Mouse (Mus musculus): ENCODE measurements around the gene Stom. TPM values are rescaled to one million over a fixed set of nuclear protein-coding genes. Genes with fewer than 3 reads are reported as not detected.
A peak's percentile ranks its signal among the peaks of the same experiment; 100 is the strongest.

Stom gene
- total RNA-seq, 2 experiments from 2014 or later: 34.1 to 50.4 TPM

DNA sequence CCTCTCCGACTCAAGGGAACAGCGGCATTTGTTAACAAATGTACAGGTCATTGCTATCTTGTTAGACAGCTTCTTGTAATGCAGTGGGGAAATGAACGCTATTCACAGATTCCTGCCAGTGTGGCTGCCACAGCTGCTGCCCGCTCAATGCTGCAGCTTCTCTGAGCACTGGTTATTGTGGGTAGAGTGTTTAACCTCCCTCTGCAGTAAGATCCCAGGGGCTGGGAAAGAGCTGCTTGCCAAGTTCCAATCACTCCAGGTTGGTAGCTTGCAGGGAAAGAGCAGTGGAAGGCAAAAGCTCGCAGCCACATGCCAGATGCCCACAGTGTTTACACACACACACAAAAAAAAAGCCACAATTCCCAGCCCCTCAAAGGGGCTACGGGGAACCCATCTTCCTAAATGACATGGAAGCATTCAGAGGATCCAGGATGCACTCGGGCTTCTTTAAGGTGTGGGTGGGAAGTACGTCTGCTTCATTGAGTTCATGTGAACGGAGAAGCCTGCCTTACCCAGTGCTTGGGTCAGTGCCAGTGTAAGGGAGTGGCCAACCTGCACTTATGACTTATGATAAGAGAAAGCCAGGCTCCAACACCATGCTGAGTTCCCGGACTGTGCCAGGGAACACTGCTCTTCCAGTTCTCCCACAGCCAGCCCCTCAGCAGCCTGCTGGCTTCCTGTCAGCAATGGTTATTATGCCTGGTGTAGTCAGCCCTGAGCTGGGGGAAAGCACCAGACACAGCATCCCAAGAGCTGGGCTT is 14.2 kb downstream of the Stom start:
- no peak for DNase-seq (ENCODE audit: low spot score in 2 of 2)

DNA sequence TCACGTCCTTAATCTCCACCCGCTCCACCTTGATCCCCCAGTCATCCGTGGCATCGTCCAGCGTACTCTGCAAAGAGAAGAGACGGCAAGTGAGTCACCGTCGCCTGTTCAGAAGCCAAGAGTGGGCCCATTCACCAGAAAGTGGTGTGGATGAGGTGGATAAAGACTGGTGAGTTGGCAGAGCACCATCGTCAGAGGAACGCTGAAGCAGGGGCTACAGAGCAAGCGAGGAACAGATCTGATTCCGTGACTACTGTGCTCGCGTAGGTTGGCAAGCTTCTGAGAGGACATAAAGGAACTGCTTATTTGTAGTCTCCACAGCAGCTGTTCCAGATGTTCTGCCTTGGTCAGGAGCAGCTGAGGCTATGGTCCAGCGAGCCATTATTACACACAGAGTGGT is 16.4 kb downstream of the Stom start:
- no peak for DNase-seq (ENCODE audit: low spot score in 2 of 2)

DNA sequence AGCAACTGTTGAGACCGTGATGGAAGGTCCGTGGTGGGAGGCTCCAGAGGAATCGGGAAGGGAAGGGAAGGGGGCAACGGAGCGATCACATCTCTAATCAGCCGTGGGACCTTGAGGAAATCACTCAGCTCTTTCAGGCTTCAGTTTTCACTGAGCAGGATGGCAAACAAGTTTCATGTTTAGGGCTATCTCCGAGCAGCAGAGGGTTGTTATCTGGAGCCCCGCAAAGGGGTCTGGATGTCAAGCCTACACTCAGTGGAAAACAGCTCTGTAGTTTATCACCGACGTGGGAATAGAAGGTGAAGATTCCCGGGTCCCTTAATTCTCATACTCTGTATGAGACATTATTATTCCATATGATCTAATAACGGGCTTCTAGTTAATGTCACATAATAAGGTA is 18.4 kb downstream of the Stom start:
- no peak for DNase-seq (ENCODE audit: low spot score in 2 of 2)

DNA sequence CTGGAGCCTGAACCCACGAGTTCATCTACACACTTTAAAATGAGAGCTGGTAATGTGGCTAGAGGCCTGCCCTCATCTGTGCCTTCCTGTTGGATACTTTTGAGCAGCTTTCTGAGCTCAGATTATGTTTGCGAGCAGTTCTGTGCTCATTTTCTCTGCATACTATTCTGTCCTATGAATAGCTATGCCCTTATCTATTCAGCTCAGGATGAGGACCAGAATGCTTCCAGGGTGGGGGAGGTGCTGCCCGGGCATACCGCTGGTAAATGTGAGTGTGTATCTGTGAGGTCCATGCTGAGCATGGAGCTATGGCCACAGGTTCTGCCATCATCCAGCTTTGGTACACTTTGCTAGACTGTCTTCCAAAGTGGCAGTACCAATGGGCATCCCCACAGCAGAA is 19.2 kb downstream of the Stom start:
- DNase-seq (ENCODE audit: low spot score in 2 of 2): no peak

DNA sequence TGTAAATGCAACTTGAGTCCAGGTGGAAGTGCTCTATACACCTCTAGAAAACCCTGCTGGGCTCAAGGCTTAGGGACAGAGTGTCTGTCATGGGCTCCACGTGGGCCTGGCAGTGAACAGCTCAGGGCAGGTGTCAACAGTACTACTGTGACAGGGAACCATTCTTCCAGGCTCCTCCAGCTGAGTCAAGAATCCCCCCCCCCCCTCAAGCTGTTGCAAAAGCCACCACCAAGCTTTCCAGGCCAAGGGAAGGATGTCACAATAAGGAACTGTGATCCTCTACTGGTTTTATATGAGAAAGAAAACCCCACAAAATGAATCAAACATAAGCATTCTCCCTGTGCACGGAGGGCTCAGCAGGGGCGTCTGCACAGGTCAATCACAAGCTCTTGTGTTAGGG is 22.5 kb downstream of the Stom start:
- no peak for DNase-seq (ENCODE audit: low spot score in 2 of 2)

- no peak for DNase-seq (ENCODE audit: low spot score in 2 of 2)
Observed at GRCm38 (mm10) chr2:35309906-35310493, 26.8 kb downstream of the Stom start.

- DNase-seq (ENCODE audit: low spot score in 2 of 2): no peak
Observed at GRCm38 (mm10) chr2:35308166-35308565, 28.6 kb downstream of the Stom start.

- no peak for DNase-seq (ENCODE audit: low spot score in 2 of 2)
Observed at GRCm38 (mm10) chr2:35302049-35302885, 34.5 kb downstream of the Stom start.

GRCm38 (mm10) chr2:35299437-35299836 is 37.3 kb downstream of the Stom start:
- DNase-seq (ENCODE audit: low spot score in 2 of 2): no peak

- peak; percentile 58 to 74 for DNase-seq (ENCODE audit: low spot score in 2 of 2)
Observed at GRCm38 (mm10) chr2:35297703-35298332, 39.0 kb downstream of the Stom start.

DNA sequence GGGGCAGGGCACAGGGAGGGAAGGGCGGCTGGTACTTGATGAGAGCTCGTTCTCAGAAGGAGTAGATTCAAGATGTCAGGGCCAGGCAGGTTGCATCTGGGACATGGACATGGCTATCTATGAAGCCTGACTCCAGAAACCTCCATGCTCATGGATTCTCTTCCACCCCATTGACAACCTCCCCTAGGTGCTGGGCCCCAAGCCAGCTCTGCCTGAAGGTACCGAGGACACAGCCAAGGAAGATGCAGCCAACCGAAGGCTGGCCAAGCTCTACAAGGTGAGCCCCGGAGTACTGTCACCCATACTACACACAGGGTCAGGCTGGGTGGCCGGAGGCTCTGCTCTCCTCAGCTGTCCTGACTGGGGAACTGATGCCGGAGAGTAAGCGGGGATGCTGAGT is 43.5 kb downstream of the Stom start:
- DNase-seq (ENCODE audit: low spot score in 2 of 2): no peak

GRCm38 (mm10) chr2:35292700-35293099 is 44.1 kb downstream of the Stom start:
- DNase-seq (ENCODE audit: low spot score in 2 of 2): no peak

- DNase-seq (ENCODE audit: low spot score in 2 of 2): peak in 1 of 2 experiments; percentile 52
Observed at GRCm38 (mm10) chr2:35291856-35292255, 44.9 kb downstream of the Stom start.

GRCm38 (mm10) chr2:35288758-35289635 is 47.8 kb downstream of the Stom start:
- DNase-seq (ENCODE audit: low spot score in 2 of 2): peak; percentile 60 to 73

DNA sequence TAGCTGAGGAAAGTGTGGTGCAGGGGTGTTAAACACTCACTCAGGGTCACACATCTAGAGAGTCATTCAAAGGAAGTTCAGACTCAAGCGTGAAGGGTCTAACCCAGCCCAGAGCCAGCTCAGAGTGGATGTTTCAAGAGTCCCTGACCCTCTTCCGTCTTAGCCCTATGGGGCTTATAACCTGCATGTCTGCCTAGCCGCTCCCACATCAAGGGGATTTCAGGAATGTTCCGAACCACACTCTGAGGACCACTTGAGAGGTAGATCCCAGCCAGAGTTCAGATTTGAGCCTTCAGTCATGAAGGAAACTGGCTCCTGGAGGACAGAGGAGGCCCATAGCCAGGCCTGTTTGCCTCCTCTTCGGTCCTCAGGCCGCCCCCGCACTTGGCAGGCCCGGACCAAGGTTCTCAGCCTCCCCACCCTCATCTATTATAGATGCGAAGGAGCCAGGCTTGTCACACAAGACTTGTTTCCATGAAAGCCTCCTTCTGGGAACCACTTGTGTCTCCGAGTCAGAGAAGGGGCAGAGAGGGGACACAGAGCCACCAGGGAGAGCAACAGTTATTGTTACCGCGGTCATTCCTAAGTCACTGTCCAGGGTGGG is 49.7 kb downstream of the Stom start:
- DNase-seq (ENCODE audit: low spot score in 2 of 2): no peak

GRCm38 (mm10) chr2:35285209-35285608 is 51.6 kb downstream of the Stom start:
- DNase-seq (ENCODE audit: low spot score in 2 of 2): no peak

- no peak for DNase-seq (ENCODE audit: low spot score in 2 of 2)
Observed at GRCm38 (mm10) chr2:35283997-35284396, 52.8 kb downstream of the Stom start.

DNA sequence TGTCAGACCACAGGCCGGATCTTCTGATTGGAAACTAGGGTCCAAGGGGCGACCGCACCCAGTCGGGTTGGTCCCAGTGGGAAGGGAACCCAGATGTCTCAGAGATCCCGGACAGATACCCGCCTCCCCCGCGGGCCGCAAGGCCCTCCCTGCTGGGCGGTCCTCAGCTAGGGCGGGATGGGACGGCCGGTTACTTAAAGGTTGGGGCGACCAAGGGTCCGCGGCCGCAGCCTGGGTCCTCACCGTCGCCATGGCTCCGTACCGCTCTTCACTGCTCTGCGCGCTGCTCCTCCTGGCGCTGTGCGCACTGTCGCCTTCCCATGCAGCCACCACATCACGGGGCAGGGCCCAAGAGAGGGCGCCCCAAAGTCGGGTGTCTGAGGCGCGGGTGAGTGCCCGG is 54.6 kb downstream of the Stom start:
- DNase-seq (ENCODE audit: low spot score in 2 of 2): peak; percentile 56 to 65

- DNase-seq (ENCODE audit: low spot score in 2 of 2): no peak
Observed at GRCm38 (mm10) chr2:35280001-35280400, 56.8 kb downstream of the Stom start.
